Mouse (Mus musculus) olfactory bulb, adult 2 months (tissue): ENCODE data around the gene Snx9.

Experiments
- CTCF ChIP-seq: fragments of 200-500 bp; IDR thresholded peaks from 2 replicates; pipeline ENCODE4 v1.5.1; 2012; ENCODE audit warnings: low read depth, mild to moderate bottlenecking, low read length, moderate library complexity; ENCODE audit not compliant: insufficient read depth
- POLR2A ChIP-seq: fragments of 200-500 bp; IDR thresholded peaks from 2 replicates; pipeline ENCODE4 v1.6.1; 2012; ENCODE audit warnings: mild to moderate bottlenecking, low read depth, low read length, moderate library complexity; ENCODE audit not compliant: insufficient read depth

DNA sequence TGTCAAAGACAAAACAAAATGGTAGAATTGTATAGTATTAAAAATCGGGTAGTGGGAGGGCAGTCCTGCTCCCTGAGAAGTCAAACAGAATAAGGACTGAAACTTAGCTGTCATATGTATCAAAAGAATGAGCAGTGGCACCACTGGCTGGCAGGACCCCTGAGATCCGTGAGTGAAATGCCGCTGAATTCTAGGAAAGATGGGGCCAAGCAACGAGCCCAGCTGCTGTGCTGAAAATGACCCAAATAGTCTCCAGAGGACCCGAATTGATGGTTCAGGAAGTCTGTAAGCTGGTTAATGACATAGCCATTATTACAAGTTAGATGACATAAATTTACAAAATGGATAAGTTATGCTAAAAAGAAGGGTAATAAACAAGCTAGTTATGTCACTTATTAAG is 42.2 kb upstream of the Snx9 start:
- TF ChIP-seq CTCF (no peak), POLR2A (no peak)
